Mouse (Mus musculus): ENCODE results near the gene Sms. TPM values are rescaled to one million over a fixed set of nuclear protein-coding genes. Genes with fewer than 3 reads are reported as not detected.

Sms gene
- 91.8 and 92.7 TPM in 2 replicates for polyA plus RNA-seq (2016; fragmentation: Nextera tagmentation; extraction: Ambion mirVana)

- Histone ChIP-seq H3K27me3 (replicated peaks; ENCODE audit: low read depth, poor library complexity, severe bottlenecking) (peaks cover 29% of the 10 kb centered on the region), H3K36me3 (replicated peaks) (no peaks in the 10 kb centered on the region), H3K27ac (replicated peaks) (peak within 1 kb of the TSS; percentile 95), H3K9me3 (0 out of 2 replicates have a peak, but pooled peaks cover 3% of the 10 kb centered on the region), H3K4me1 (0 out of 2 replicates have a peak, but pooled peaks cover 4% of the 10 kb centered on the region), H3K4me3 (peak within 1 kb of the TSS; percentile 73)
- 23% methylated on average over 45 of the region's 45 CpGs for WGBS
- DNase-seq (ENCODE audit: low spot score): peak; percentile 86
These were observed at the start of gene Sms for GRCm38 (mm10) chrX:157491944-157492726. TSS of gene Sms (minus strand) at chrX:157492287.

- H3K4me1 ChIP-seq: no peaks in the 10 kb centered on the region
- WGBS: 74% methylated on average over 5 of the region's 5 CpGs
- H3K4me3 ChIP-seq: no peak overlapping the region
- H3K27me3 ChIP-seq (replicated peaks; ENCODE audit: low read depth, poor library complexity, severe bottlenecking): peaks cover 12% of the 10 kb centered on the region
- no peaks in the 10 kb centered on the region for H3K9me3 ChIP-seq
- no peak for DNase-seq (ENCODE audit: low spot score)
- no peak overlapping the region for H3K27ac ChIP-seq (replicated peaks)
- no peaks in the 10 kb centered on the region for H3K36me3 ChIP-seq (replicated peaks)
These were observed 14.3 kb upstream of the Sms start for GRCm38 (mm10) chrX:157506400-157506799.

- 81% methylated on average over 1 of the region's 1 CpGs for WGBS
- Histone ChIP-seq H3K36me3 (replicated peaks) (no peaks in the 10 kb centered on the region), H3K27ac (replicated peaks) (no peak overlapping the region), H3K27me3 (replicated peaks; ENCODE audit: low read depth, poor library complexity, severe bottlenecking) (peaks cover 12% of the 10 kb centered on the region), H3K4me3 (no peak overlapping the region), H3K9me3 (no peaks in the 10 kb centered on the region), H3K4me1 (no peaks in the 10 kb centered on the region)
- DNase-seq (ENCODE audit: low spot score): no peak
These were observed 12.4 kb upstream of the Sms start for GRCm38 (mm10) chrX:157504506-157504905.

DNA sequence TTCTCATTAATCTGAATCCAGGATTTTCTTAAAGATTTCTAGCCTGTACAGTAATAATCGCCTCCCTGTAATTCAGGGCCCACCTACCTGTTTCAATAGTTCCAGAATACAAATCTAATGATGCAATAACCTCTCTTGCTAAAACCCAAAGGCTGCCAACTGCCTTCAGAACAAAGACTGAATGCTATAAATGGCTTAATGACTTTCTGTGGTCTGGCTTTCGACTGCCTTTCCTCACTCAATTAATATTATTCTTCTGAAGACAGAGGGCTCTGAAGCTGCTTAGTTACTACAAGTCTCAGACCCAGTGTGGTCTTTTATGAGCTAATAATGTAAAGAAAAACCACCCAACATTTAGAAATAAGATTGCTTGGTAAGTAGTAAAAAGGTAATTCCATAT lies 9.8 kb upstream of the Sms start:
- WGBS: 87% methylated on average over 2 of the region's 2 CpGs
- H3K4me3 ChIP-seq: no peak overlapping the region
- no peak for DNase-seq (ENCODE audit: low spot score)
- H3K27me3 ChIP-seq (replicated peaks; ENCODE audit: low read depth, poor library complexity, severe bottlenecking): peaks cover 12% of the 10 kb centered on the region; the same call in 1 of the 2 replicates
- H3K27ac ChIP-seq (replicated peaks): no peak overlapping the region
- H3K36me3 ChIP-seq (replicated peaks): no peaks in the 10 kb centered on the region
- no peaks in the 10 kb centered on the region for H3K9me3 ChIP-seq
- no peaks in the 10 kb centered on the region for H3K4me1 ChIP-seq

DNA sequence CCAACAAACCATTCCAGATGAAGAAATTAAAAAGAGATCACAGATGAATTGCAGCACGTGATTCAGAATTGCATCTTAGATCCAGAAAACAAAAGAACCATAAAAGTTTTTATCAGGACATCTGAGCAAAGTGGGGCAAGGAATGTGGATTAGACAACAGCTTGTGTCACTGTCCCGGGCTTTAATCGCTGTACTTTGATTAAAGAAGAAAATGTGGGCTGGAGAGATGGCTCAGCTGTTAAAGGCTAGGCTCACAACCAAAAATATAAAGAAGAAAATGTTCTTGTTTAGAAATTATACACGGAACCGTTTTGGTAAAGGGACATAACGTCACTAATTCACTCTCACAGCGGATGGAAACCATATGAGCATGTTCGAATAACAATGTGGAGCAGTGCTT lies 7.9 kb upstream of the Sms start:
- WGBS: 84% methylated on average over 8 of the region's 8 CpGs
- Histone ChIP-seq H3K9me3 (no peaks in the 10 kb centered on the region), H3K27me3 (replicated peaks; ENCODE audit: low read depth, poor library complexity, severe bottlenecking) (peaks cover 12% of the 10 kb centered on the region; the same call in 1 of the 2 replicates), H3K36me3 (replicated peaks) (no peaks in the 10 kb centered on the region), H3K27ac (replicated peaks) (no peak overlapping the region), H3K4me1 (no peaks in the 10 kb centered on the region), H3K4me3 (no peak overlapping the region)
- no peak for DNase-seq (ENCODE audit: low spot score)

GRCm38 (mm10) chrX:157493159-157493558 lies 1.1 kb upstream of the Sms start:
- Histone ChIP-seq H3K4me1 (0 out of 2 replicates have a peak, but pooled peaks cover 4% of the 10 kb centered on the region), H3K9me3 (0 out of 2 replicates have a peak, but pooled peaks cover 3% of the 10 kb centered on the region), H3K36me3 (replicated peaks) (no peaks in the 10 kb centered on the region), H3K27ac (replicated peaks) (no peak overlapping the region), H3K27me3 (replicated peaks; ENCODE audit: low read depth, poor library complexity, severe bottlenecking) (peaks cover 29% of the 10 kb centered on the region), H3K4me3 (no peak overlapping the region)
- DNase-seq (ENCODE audit: low spot score): no peak
- WGBS: 81% methylated on average over 4 of the region's 4 CpGs

GRCm38 (mm10) chrX:157491145-157491935 lies 747 bp downstream of the Sms start:
- 0 out of 2 replicates have a peak, but pooled peaks cover 4% of the 10 kb centered on the region for H3K4me1 ChIP-seq
- 35% methylated on average over 104 of the region's 104 CpGs for WGBS
- DNase-seq (ENCODE audit: low spot score): peak; percentile 61
- 0 out of 2 replicates have a peak, but pooled peaks cover 3% of the 10 kb centered on the region for H3K9me3 ChIP-seq
- peak overlapping the region; percentile 73 for H3K4me3 ChIP-seq
- peak overlapping the region; percentile 95 for H3K27ac ChIP-seq (replicated peaks)
- H3K27me3 ChIP-seq (replicated peaks; ENCODE audit: low read depth, poor library complexity, severe bottlenecking): peaks cover 29% of the 10 kb centered on the region
- no peaks in the 10 kb centered on the region for H3K36me3 ChIP-seq (replicated peaks)

DNA sequence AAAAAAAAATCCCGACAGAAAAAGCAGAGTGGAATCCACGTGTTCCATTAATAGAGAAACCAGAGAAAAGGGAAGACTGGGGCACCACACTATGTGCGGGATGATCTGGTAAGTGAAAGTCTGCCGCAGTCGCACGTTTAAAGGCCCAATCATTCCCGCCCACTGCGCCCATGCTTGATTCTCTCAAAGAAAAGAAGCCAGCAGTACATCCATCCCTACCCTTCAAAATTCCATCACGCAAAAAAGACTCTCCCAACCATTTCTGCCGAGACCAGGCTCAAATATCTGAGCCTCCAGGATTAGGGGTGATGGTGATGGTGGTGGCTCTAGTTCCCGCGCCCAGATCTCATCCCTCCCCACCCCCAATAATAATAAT lies 1.3 kb downstream of the Sms start:
- Histone ChIP-seq H3K4me3 (peak overlapping the region; percentile 73), H3K9me3 (0 out of 2 replicates have a peak, but pooled peaks cover 3% of the 10 kb centered on the region), H3K36me3 (replicated peaks) (no peaks in the 10 kb centered on the region), H3K27me3 (replicated peaks; ENCODE audit: low read depth, poor library complexity, severe bottlenecking) (peaks cover 29% of the 10 kb centered on the region), H3K27ac (replicated peaks) (peak overlapping the region; percentile 95), H3K4me1 (0 out of 2 replicates have a peak, but pooled peaks cover 4% of the 10 kb centered on the region)
- peak; percentile 27 for DNase-seq (ENCODE audit: low spot score)
- 17% methylated on average over 12 of the region's 12 CpGs for WGBS

GRCm38 (mm10) chrX:157489871-157490721 lies 2.0 kb downstream of the Sms start:
- Histone ChIP-seq H3K4me3 (peak overlapping the region; percentile 73), H3K9me3 (0 out of 2 replicates have a peak, but pooled peaks cover 3% of the 10 kb centered on the region), H3K27me3 (replicated peaks; ENCODE audit: low read depth, poor library complexity, severe bottlenecking) (peaks cover 29% of the 10 kb centered on the region), H3K27ac (replicated peaks) (peak overlapping the region; percentile 95), H3K4me1 (0 out of 2 replicates have a peak, but pooled peaks cover 4% of the 10 kb centered on the region), H3K36me3 (replicated peaks) (no peaks in the 10 kb centered on the region)
- peak; percentile 16 for DNase-seq (ENCODE audit: low spot score)
- 20% methylated on average over 9 of the region's 9 CpGs for WGBS

DNA sequence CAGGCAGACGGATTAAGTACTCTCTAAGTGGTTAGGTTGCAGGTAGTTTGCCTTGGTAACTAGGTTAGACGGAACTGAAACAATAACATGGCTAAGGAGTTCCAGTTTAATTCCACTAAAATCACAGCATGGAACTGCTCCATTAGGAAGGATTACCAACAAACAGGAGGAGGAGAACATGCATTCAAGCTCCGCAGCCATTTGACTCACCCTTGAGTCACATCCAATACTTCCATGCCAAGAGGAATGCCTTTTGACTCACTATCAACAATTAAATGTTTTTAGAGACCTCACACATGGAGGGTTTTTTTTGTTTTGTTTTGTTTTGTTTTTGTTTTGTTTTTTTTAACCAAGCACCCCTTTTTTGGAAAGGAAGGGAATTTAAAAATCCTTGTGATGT lies 3.3 kb downstream of the Sms start:
- no peak overlapping the region for H3K4me3 ChIP-seq
- WGBS: 76% methylated on average over 3 of the region's 3 CpGs
- no peaks in the 10 kb centered on the region for H3K36me3 ChIP-seq (replicated peaks)
- H3K27me3 ChIP-seq (replicated peaks; ENCODE audit: low read depth, poor library complexity, severe bottlenecking): peaks cover 29% of the 10 kb centered on the region
- H3K9me3 ChIP-seq: 0 out of 2 replicates have a peak, but pooled peaks cover 3% of the 10 kb centered on the region
- 0 out of 2 replicates have a peak, but pooled peaks cover 4% of the 10 kb centered on the region for H3K4me1 ChIP-seq
- no peak overlapping the region for H3K27ac ChIP-seq (replicated peaks)
- DNase-seq (ENCODE audit: low spot score): no peak

- no peak for DNase-seq (ENCODE audit: low spot score)
- Histone ChIP-seq H3K27ac (replicated peaks) (no peak overlapping the region), H3K4me1 (0 out of 2 replicates have a peak, but pooled peaks cover 4% of the 10 kb centered on the region), H3K36me3 (replicated peaks) (no peaks in the 10 kb centered on the region), H3K9me3 (0 out of 2 replicates have a peak, but pooled peaks cover 3% of the 10 kb centered on the region), H3K4me3 (no peak overlapping the region), H3K27me3 (replicated peaks; ENCODE audit: low read depth, poor library complexity, severe bottlenecking) (peaks cover 15% of the 10 kb centered on the region; the same call in 1 of the 2 replicates)
- WGBS: 62% methylated on average over 2 of the region's 2 CpGs
These were observed 5.3 kb downstream of the Sms start for GRCm38 (mm10) chrX:157486765-157487164.
